Mouse (Mus musculus) natural killer cell, adult 2 months (primary cell): ENCODE measurements around the gene Slc9b2.

Source experiments
- DNase-seq, 2 experiments: peaks; one replicate each; pipeline ENCODE4 v3.0.0; 2022; ENCODE audit warnings: low spot score in 2 of 2

Slc9b2 gene

GRCm38 (mm10) chr3:135312916-135313491, 5.5 kb downstream of the Slc9b2 start:
- no peak for DNase-seq

DNA sequence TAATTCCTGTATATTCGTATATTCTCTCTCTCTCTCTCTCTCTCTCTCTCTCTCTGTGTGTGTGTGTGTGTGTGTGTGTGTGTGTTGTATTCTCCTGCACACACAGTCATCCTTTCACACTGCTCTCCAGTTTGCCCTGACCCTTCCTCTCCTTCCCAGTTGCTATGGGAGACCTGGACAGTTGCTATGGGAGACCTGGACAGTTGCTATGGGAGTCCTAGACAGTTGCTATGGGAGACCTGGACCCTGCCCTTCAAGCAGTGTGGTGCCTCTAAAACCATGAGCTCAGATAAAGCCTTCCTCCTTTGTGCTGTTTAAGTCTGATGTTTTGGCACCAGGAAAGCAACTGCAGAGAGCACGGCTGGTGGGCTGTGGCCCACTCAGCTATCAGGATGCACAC, 6.2 kb downstream of the Slc9b2 start:
- no peak for DNase-seq

- DNase-seq: no peak
These were observed 7.3 kb downstream of the Slc9b2 start for GRCm38 (mm10) chr3:135314811-135315210.

DNA sequence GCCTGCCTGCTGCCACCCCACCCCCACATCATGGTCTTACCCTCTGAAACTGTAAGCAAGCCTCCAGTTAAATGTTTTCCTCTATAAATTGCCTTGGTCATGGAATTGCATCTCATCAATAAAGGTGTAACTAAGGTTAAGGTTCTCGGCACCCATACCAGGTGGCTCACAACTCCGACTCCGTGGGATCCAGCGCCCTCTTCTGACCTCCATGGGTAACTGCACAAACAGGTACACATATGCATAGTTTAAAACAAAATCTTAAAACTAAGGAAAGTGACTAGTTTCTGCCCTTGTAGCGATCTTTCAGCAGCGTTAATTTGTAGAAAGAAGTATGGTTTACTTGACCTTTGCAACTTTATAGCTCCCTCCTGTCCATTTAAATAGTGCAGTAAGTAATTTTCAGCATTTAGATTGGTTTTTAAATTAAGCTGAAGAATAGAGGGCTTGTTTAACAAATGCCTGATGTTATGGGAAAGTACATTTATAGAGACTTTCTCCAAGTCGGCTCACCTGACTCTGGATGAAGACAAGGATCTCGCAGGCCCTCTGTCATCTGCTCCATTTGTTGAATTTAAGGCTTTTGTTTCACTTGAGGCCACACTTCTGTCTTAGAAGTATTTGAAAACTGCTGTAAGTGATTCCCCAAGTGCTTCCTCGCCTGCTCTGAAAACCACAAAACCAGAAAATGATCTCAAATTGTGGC, 8.4 kb downstream of the Slc9b2 start:
- DNase-seq: no peak

DNA sequence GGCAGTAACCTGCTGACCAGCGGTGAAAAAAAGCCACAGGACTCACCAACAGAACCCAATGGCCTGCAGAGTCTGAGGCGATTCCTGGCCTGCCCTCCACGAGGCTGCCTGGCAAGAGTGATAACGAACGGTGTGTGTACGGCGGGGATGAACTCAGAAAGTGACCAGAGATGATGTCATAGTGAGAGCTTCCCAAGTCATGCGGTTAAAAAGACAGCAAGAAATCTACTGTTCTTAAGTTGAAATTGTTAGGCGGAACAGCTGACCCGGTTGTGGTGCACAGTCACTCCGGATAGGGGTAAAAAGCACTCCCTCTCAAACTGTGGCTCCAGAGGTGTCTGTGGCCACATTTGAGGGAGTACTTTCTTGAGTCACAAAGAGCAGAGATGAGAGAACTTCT, 10.8 kb downstream of the Slc9b2 start:
- DNase-seq: no peak

DNA sequence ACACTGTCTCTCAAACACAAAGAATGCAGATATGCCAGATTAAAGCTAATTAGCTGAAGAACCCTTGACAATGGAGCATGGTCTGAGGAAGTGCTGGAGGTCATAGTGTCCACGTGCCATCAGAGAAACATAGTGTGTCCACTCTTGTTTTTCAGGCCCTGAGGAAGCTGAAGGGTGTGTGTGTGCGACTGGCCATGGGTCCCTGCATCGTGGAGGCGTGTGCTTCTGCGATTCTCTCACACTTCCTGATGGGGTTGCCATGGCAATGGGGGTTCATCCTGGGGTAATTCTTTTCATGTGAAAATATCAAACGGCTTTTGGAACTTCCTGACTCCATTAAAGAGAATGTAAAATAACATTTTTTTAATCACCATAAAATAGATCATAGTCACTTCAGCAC, 16.9 kb downstream of the Slc9b2 start:
- no peak for DNase-seq

DNA sequence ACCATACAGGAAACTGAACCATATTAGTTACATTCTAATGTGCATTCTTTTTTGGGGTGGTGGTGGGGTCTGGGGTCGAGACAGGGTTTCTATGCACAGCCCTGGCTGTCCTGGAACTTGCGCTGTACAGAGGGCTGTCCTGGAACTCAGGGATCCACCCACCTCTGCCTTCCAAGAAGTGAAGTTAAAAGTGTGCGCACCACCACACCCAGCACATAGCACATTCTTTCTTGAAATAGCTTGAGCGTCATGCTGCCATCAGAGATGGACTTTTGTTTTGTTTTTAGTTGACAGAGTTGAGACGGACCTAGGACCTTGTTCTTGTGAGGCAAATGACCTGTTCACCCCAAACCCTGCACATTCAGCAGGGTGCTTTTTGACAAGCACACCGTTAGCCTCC, 19.7 kb downstream of the Slc9b2 start:
- no peak for DNase-seq

- DNase-seq: no peak
These were observed 20.1 kb downstream of the Slc9b2 start for GRCm38 (mm10) chr3:135327601-135328000.

- DNase-seq: peak; percentile 35 to 53
These were observed 21.1 kb downstream of the Slc9b2 start for GRCm38 (mm10) chr3:135328560-135328959.

GRCm38 (mm10) chr3:135332691-135333090, 25.2 kb downstream of the Slc9b2 start:
- DNase-seq: no peak

DNA sequence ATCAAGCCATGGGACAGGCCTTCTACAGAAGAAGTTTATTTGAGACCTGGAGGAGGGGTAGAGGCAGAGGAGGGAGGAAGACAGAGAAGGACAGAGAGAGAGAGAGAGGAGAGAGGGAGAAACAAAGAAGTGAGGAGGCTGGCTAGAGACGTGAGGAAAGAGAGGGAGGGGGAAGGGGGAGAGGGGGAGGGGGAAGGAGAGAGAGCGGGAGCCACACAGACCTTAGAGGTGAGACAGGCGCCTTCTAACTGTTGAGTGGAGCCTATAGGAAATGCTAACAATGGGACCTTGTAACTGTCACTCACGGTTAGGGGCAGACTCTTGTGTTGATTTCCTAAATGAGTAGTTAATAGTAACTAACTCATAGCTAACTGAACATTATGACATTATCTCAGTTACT, 26.3 kb downstream of the Slc9b2 start:
- DNase-seq: no peak

DNA sequence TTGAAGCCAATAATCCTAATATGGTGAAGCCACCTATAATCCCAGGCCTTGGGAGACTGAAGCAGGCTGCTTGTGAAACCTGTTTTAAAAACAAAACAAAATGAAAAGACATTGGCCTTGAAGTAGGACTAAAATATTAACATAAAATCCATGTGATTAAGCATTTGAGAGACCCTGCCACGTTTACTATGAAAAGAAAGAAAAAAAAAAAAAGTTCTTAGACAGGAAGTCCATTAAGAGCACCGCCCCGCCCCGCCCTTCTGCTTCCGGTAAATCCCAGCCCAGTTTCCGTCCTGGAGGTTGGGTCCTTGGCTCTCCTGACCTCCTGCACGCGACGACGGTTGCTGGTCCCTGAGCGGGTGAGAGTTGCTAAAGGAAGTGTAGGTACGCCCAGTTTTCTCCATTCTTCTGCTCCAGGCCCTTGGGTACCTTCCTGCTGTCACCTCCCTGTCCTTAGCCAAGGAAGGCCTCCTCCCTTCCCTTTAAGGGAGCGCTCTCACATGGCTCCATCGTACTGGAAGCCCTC, 40.3 kb downstream of the Slc9b2 start, which contains the start of gene Slc9b1:
Gene Slc9b1 (plus strand): TSS at position 291 of the 526 bp plus-strand sequence.
- DNase-seq: no peak

DNA sequence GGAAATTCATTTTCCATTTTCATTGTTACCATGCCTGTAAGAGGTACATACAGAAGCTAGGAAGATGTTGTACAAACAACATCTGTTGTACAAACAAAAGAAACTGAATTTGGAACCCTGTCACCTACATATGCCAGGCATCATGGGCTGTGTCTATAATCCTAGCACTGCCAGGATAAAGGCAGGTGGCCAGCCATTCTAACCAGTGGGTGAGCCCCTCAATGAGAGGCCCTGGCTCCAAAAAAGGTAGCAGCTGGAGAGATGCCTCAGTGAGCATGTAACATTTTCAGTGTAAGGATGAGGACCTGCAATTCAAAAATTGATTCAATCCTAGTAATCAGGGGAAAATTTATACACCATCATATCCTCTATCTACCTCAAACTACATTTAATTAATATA, 41.5 kb downstream of the Slc9b2 start:
- no peak for DNase-seq

- DNase-seq: no peak
These were observed 44.4 kb downstream of the Slc9b2 start for GRCm38 (mm10) chr3:135351857-135352256.

GRCm38 (mm10) chr3:135357394-135357793, 49.9 kb downstream of the Slc9b2 start:
- no peak for DNase-seq

GRCm38 (mm10) chr3:135375836-135376235, 68.3 kb downstream of the Slc9b2 start:
- DNase-seq: no peak

GRCm38 (mm10) chr3:135377445-135377844, 69.9 kb downstream of the Slc9b2 start:
- no peak for DNase-seq

DNA sequence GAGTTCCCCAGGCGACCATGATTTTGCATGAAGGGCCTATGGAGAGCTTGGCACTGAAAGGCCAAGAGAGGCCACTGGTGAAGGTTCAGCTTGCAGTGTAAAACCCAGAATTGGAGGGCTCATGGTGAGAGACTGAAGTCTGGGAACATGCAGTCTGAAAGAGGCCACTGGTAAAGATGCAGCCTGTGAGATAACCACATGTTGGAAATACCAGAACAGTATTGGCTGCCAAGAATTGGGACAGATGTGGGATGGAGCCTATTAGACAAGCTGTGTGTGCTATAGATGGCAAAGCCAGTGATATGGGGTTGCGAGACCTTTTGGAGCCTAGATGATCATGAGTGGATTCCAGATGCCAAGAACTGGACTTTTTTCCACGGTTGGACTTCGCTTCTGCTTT, 72.4 kb downstream of the Slc9b2 start:
- no peak for DNase-seq

- no peak for DNase-seq
These were observed 85.7 kb downstream of the Slc9b2 start for GRCm38 (mm10) chr3:135393186-135393585.
